Mouse (Mus musculus): ENCODE measurements around the gene Agfg2. TPM values are rescaled to one million over a fixed set of nuclear protein-coding genes. Genes with fewer than 3 reads are reported as not detected.

Agfg2 gene
- polyA plus RNA-seq, 1 experiment from 2014 or later, result 23.1 TPM

DNA sequence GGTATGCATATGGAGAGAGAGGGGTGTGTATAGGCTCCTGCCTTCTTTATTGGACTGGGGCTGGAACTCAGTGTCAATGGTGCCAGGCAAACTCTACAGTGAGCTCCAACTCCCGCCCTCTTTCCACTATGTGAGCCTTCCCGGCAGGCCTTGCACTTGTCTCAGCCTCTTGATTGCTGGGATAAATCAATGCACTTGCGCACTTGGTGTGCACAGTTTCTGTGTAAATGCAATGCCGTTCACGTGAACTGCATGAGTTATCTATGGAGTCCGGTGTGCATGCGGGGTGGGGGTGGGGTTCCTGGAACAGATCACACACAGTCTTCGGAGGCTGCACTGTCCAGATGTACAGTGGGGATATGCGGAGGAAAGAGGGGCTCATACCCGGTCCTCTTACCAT lies 31.2 kb downstream of the Agfg2 start:
- Histone ChIP-seq H3K4me1 (peaks cover 18% of the 10 kb centered on the region), H3K9ac (no peak overlapping the region), H3K4me3 (replicated peaks) (no peak overlapping the region), H3K27ac (no peak overlapping the region), H3K9me3 (no peaks in the 10 kb centered on the region), H3K4me2 (no peak overlapping the region), H3K27me3 (replicated peaks) (no peaks in the 10 kb centered on the region), H3K36me3 (peaks cover 9% of the 10 kb centered on the region; the same call in 1 of the 2 replicates)
- 88% methylated on average over 10 of the region's 10 CpGs for WGBS
- ATAC-seq (ENCODE audit: insufficient read depth, low FRiP score, low read depth), result no peak

DNA sequence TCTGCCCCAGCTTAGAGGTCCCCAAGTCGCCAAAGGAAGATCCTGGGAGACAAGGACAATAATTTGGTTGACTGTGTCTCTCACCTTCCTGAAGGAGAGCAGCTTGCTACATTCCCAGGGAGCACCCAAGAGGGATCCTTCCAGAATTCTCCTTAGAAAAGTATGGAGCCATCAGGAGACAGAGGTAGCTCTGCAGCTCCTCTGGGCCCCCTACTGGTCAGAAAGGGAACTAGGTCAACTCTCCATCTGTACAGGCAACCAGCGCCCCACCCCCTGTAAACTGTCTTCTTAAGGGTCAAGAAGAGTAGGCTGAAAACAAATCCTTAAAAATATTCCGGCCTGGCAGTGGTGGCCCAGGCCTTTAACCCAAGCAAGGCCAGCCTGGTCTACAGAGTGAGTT lies 32.1 kb downstream of the Agfg2 start:
- Histone ChIP-seq H3K4me1 (peaks cover 17% of the 10 kb centered on the region), H3K36me3 (peaks cover 7% of the 10 kb centered on the region; the same call in 1 of the 2 replicates), H3K27ac (no peak overlapping the region), H3K9ac (no peak overlapping the region), H3K4me3 (replicated peaks) (no peak overlapping the region), H3K27me3 (replicated peaks) (no peaks in the 10 kb centered on the region), H3K4me2 (no peak overlapping the region), H3K9me3 (no peaks in the 10 kb centered on the region)
- whole genome bisulfite sequencing, result 18% methylated on average over 3 of the region's 3 CpGs
- ATAC-seq (ENCODE audit: insufficient read depth, low FRiP score, low read depth), result 0 out of 2 replicates have a peak, but pooled peaks have one; percentile 41

DNA sequence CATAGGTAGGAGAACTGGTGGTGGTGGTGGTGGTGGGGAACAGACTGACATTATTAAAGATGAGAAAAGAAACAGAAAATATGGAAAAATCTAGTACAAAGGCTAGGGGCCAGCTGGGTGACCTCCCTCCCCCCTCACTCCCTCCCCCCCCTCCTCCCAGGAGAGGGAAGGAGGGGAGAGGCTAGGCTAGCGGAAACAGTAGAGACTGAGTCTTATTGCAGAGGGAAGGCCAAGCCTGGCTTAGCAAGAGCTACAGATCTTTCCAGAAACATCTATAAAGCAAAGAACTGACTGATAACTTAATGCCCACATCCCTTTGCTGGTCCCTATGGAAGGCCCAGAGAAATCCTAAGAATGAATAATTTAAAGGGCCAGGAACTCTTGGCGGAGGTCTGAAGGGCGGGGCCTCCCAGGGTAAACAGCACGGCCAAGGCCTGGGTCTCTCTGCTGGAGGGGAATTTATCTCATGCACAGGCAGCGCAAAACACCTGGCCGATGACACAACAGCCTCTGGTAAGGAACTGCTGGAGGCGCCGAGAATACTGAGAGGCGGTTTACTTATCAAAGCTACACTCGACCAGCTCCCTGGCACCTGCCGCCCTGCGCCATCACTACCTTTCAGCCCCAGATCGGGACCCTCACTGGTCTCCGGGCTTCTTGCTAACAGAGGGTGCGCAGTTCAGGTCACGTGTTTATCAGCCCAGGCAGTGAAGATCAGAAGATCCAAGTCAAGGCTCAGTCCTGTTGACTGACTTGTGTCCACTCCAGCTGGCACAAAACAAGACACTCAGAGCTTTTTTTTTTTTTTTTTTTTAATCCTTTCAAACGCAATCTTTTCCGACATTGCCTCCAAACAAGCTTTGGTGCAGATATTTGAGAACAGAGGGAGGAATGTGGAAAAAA lies 34.6 kb downstream of the Agfg2 start:
- peak overlapping the region; percentile 42 for H3K4me2 ChIP-seq
- no peak overlapping the region for H3K9ac ChIP-seq
- WGBS, result 15% methylated on average over 18 of the region's 18 CpGs
- H3K27me3 ChIP-seq (replicated peaks), result peaks cover 15% of the 10 kb centered on the region
- H3K9me3 ChIP-seq, result no peaks in the 10 kb centered on the region
- ATAC-seq (ENCODE audit: insufficient read depth, low FRiP score, low read depth), result peak; percentile 61
- H3K4me1 ChIP-seq, result peaks cover 21% of the 10 kb centered on the region
- peak overlapping the region; percentile 63; the same call in 1 of the 2 replicates for H3K27ac ChIP-seq
- H3K36me3 ChIP-seq, result peaks cover 7% of the 10 kb centered on the region; the same call in 1 of the 2 replicates
- no peak overlapping the region for H3K4me3 ChIP-seq (replicated peaks)

DNA sequence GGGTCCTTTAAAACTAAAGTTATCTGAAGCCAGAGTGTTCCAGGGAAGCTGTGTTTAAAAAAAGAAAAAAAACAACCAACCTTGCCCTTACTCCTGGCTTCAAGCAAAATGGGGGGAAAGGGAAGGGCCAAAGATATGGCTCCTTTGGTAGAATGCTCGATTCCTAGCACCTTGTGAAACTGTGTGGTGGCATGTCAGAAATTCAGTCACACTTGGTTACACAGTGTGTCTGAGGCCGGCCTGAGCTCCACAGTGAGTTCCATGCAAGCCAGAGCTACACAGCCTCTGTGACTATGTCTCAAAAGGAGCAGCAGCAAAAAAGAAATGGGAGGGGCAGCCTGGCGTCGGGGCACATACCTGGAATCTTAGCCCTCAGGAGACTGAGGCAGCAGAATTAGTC lies 35.3 kb downstream of the Agfg2 start:
- no peak overlapping the region for H3K4me3 ChIP-seq (replicated peaks)
- H3K4me2 ChIP-seq, result no peak overlapping the region
- H3K27me3 ChIP-seq (replicated peaks), result peaks cover 18% of the 10 kb centered on the region
- peaks cover 21% of the 10 kb centered on the region for H3K4me1 ChIP-seq
- no peak for ATAC-seq (ENCODE audit: insufficient read depth, low FRiP score, low read depth)
- 36% methylated on average over 4 of the region's 4 CpGs for WGBS
- peaks cover 7% of the 10 kb centered on the region; the same call in 1 of the 2 replicates for H3K36me3 ChIP-seq
- H3K27ac ChIP-seq, result peak overlapping the region; percentile 63; the same call in 1 of the 2 replicates
- H3K9ac ChIP-seq, result no peak overlapping the region
- H3K9me3 ChIP-seq, result no peaks in the 10 kb centered on the region

DNA sequence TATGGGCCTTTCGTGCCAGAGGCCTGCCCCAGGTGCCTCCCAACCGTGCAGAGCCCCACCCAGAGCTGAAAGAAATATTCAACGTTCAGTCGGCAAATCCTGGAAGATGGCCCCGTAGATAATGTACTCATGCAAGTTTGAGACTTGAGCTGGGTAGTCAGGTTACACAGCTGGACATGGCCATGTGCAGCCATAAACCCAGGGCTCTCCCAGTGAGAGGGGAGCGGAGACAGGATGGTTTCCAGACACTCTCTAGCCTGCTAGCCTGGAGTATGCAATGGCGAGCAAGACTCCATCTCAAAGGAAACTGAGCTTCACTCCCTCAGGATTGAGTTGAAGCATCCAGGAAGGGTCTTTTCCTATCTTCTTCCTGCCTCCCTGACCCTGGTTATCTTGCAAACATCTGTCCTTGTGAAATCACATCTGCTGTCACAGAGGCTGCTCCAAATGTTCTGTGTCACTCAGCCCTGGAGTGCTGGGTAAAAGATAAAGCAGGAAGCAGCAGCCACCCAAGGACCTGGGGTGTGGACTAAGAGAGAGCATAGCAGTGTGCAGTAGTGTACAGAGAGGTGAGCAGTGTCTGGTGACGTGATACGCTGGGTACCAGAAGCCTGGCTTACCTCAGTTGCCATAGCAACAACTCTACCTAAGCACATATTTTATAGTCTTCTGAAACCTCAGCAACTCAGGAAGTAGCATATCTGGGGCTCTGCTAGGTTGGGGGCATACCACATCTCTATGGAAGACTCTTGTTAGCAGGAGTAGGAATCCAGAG lies 36.5 kb downstream of the Agfg2 start:
- no peak overlapping the region for H3K4me2 ChIP-seq
- H3K27me3 ChIP-seq (replicated peaks), result peaks cover 26% of the 10 kb centered on the region
- H3K36me3 ChIP-seq, result peaks cover 7% of the 10 kb centered on the region; the same call in 1 of the 2 replicates
- 38% methylated on average over 9 of the region's 9 CpGs for WGBS
- no peak overlapping the region for H3K4me3 ChIP-seq (replicated peaks)
- no peak overlapping the region for H3K27ac ChIP-seq
- no peaks in the 10 kb centered on the region for H3K9me3 ChIP-seq
- no peak overlapping the region for H3K9ac ChIP-seq
- peaks cover 21% of the 10 kb centered on the region for H3K4me1 ChIP-seq
- no peak for ATAC-seq (ENCODE audit: insufficient read depth, low FRiP score, low read depth)

DNA sequence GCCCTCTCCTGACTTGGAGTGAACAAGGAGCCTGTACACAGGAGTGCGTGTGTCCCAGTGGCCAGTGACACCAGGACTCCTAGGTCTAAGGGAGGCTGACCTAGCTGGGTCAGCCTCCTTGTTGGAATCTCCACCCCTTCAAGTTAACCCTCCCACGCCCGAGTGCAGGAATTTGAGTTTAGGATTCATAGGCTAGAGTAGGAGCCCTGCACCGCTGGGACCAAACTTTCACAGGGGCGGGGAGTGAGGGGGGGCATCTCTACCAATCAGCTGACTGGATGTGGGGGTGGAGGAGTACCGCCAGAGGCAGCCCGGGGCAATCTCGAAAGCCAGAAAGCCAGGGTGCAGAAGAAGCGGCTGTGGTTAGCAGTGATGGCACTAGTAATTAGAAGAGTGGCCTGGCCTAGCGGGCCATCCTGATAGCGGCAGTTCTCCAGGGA lies 38.9 kb downstream of the Agfg2 start, which contains the start of gene Irs3:
Gene Irs3, minus strand, starts transcription at position 63 of the 440 bp plus-strand sequence.
- Histone ChIP-seq H3K4me2 (peak within 1 kb of the TSS; percentile 56), H3K36me3 (peaks cover 21% of the 10 kb centered on the region), H3K9me3 (no peaks in the 10 kb centered on the region), H3K27ac (no peak within 1 kb of the TSS), H3K27me3 (replicated peaks) (peaks cover 26% of the 10 kb centered on the region), H3K9ac (no peak within 1 kb of the TSS), H3K4me1 (peaks cover 21% of the 10 kb centered on the region), H3K4me3 (replicated peaks) (peak within 1 kb of the TSS; percentile 24)
- no peak for ATAC-seq (ENCODE audit: insufficient read depth, low FRiP score, low read depth)
- 22% methylated on average over 11 of the region's 11 CpGs for WGBS

DNA sequence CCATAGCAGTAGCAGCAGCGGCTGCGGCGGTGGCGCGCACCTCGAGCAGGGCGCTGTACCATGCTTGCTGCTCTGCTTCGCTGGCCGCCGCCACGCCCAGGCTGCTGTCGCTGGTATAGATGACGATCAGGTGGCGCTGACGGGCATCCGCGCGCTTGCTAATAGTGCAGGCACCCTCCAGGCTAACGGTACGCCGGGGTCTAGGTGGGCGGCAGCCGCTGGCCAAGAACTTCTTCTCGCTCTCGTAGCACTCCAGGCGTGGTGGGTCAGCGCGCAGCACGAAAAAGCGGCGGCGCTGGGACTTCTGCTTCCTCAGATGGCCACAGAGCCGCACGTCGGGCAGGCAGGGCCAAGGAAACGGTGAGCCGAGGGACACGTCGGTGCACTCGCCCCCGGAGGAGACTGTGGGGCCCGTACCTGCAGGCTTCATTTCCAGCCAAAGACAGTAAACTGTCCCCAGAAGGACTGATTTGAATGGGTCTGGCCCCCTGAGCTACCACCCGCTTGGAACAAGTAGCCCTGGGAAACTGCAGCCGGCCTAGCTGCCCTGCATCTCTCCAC lies 39.4 kb downstream of the Agfg2 start:
- no peak overlapping the region for H3K27ac ChIP-seq
- H3K4me3 ChIP-seq (replicated peaks), result peak overlapping the region; percentile 24
- H3K9ac ChIP-seq, result no peak overlapping the region
- 6% methylated on average over 44 of the region's 44 CpGs for WGBS
- no peak for ATAC-seq (ENCODE audit: insufficient read depth, low FRiP score, low read depth)
- H3K9me3 ChIP-seq, result no peaks in the 10 kb centered on the region
- peaks cover 26% of the 10 kb centered on the region for H3K27me3 ChIP-seq (replicated peaks)
- peaks cover 26% of the 10 kb centered on the region for H3K36me3 ChIP-seq
- peak overlapping the region; percentile 56 for H3K4me2 ChIP-seq
- peaks cover 20% of the 10 kb centered on the region for H3K4me1 ChIP-seq

DNA sequence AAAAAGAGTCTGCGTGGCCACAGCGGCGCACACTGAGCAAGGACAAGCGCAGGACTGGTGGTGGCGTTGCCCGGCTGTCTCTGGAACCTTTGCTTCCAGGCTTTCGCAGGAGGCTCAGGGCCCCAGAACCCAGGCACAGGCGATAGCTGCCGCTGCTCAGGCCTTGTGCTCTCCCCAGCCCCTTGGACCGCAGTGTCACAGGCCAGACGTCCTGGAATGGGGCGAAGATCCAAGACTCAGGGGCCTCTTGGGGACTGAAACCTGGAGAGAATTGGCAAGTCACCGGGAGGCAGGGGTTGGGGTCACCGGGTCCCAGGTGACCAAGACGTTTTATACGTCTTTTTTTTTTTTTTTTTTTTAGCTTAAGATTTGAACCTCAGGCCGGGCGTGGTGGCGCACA lies 40.0 kb downstream of the Agfg2 start:
- H3K27me3 ChIP-seq (replicated peaks), result peaks cover 26% of the 10 kb centered on the region
- 51% methylated on average over 19 of the region's 19 CpGs for WGBS
- no peak overlapping the region for H3K4me3 ChIP-seq (replicated peaks)
- H3K27ac ChIP-seq, result no peak overlapping the region
- no peaks in the 10 kb centered on the region for H3K9me3 ChIP-seq
- no peak overlapping the region for H3K9ac ChIP-seq
- peaks cover 33% of the 10 kb centered on the region for H3K36me3 ChIP-seq
- ATAC-seq (ENCODE audit: insufficient read depth, low FRiP score, low read depth), result no peak
- no peak overlapping the region for H3K4me2 ChIP-seq
- peaks cover 13% of the 10 kb centered on the region for H3K4me1 ChIP-seq

DNA sequence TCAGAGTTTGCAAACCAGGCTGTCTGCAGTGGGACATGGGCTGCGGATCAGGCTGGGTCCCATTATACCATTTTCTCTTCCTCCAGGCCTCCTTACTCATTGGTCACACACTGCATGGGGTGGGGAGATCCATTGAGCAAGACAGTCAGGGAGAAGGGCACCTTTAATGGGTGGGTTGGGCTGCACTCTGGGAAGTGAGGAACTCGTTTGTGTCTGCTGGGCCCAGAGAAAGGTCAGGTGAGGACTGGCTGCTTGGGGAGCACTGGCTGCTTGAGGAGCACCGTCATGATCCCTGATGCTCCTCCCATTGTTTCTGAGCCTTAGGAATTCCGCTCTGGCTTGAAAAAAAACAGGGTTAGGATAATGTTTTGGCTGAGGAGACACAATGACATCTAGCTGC lies 41.6 kb downstream of the Agfg2 start:
- Histone ChIP-seq H3K9ac (no peak overlapping the region), H3K9me3 (no peaks in the 10 kb centered on the region), H3K4me2 (no peak overlapping the region), H3K4me1 (peaks cover 9% of the 10 kb centered on the region; the same call in 1 of the 2 replicates), H3K36me3 (peaks cover 41% of the 10 kb centered on the region), H3K27ac (no peak overlapping the region), H3K27me3 (replicated peaks) (peaks cover 26% of the 10 kb centered on the region), H3K4me3 (replicated peaks) (no peak overlapping the region)
- ATAC-seq (ENCODE audit: insufficient read depth, low FRiP score, low read depth), result no peak
- WGBS, result 37% methylated on average over 4 of the region's 4 CpGs

DNA sequence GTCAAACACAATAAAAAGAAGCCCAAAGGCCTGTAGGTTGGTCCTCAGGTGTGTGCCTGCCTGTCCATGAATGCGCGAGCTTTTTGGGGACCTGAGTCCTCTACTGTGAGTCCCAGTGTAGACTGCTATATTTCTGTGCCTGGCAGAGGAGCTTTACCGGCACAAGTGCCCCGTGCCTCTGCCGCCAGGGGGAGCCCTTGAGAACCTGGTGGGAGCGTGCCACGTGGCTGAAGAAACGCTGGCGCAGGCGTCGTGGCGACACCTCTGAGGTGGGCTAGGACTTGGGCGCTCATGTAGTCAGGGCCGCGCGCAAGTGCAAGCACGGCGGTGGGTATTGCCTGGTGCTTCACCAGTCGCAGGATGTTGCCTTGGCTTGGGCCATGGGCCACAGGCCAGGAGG lies 43.5 kb downstream of the Agfg2 start, which contains the start of gene Sap25:
Gene Sap25, plus strand, starts transcription at position 281 of the 400 bp plus-strand sequence.
- Histone ChIP-seq H3K4me2 (no peak within 1 kb of the TSS), H3K36me3 (peaks cover 59% of the 10 kb centered on the region), H3K9ac (no peak within 1 kb of the TSS), H3K27me3 (replicated peaks) (peaks cover 23% of the 10 kb centered on the region), H3K9me3 (no peaks in the 10 kb centered on the region), H3K27ac (no peak within 1 kb of the TSS), H3K4me3 (replicated peaks) (no peak within 1 kb of the TSS), H3K4me1 (peaks cover 9% of the 10 kb centered on the region; the same call in 1 of the 2 replicates)
- 85% methylated on average over 19 of the region's 19 CpGs for WGBS
- ATAC-seq (ENCODE audit: insufficient read depth, low FRiP score, low read depth), result no peak

DNA sequence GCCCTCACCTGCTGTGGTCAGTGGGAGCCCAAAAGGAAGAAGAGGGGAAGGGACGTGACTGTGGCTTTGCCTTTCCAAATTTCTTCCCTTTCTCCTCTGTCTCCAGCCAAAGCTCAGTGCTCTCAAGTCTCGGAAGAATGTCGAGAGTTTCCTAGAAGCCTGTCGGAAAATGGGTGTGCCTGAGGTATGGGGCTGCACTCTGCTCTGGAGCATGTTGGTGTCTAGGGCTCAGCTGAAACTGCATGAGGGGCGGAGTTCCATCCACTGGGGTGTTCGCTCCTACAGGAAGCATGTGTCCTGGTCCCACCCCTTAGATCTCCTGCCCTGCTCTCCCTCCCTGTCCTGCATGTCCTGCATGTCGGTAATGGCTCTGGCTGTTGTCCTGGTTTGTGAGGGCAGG lies 45.1 kb downstream of the Agfg2 start:
- H3K4me1 ChIP-seq, result no peaks in the 10 kb centered on the region
- WGBS, result 74% methylated on average over 7 of the region's 7 CpGs
- H3K27me3 ChIP-seq (replicated peaks), result 0 out of 2 replicates have a peak, but pooled peaks cover 10% of the 10 kb centered on the region
- H3K4me3 ChIP-seq (replicated peaks), result no peak overlapping the region
- H3K9ac ChIP-seq, result no peak overlapping the region
- no peaks in the 10 kb centered on the region for H3K9me3 ChIP-seq
- H3K4me2 ChIP-seq, result no peak overlapping the region
- ATAC-seq (ENCODE audit: insufficient read depth, low FRiP score, low read depth), result no peak
- no peak overlapping the region for H3K27ac ChIP-seq
- peaks cover 69% of the 10 kb centered on the region for H3K36me3 ChIP-seq
